Mouse (Mus musculus) liver, embryonic 11.5 days (tissue): Measurements from ENCODE around the gene Cnot8. TPM values are rescaled to one million over a fixed set of nuclear protein-coding genes. Genes with fewer than 3 reads are reported as not detected.
"Not testable (repeated sequence)": the region's sequence is repeated elsewhere in the genome, so short reads cannot be mapped to it uniquely, and the experiment has no call there.

Experiments
- ATAC-seq: fragments of 200-750 bp; cut with Nextera tagmentation; replicated peaks from 2 replicates; pipeline ENCODE4 v1.8.0; 2017; ENCODE audit warnings: moderate number of reproducible peaks, mild to moderate bottlenecking, moderate TSS enrichment, moderate library complexity; ENCODE audit not compliant: low FRiP score
- DNase-seq: peaks from one replicate; pipeline ENCODE4 v3.0.0-alpha.2; 2017; ENCODE audit warnings: low spot score
- H3K27ac ChIP-seq: fragments of 300-500 bp; sonication (generic); 2 replicates; pipeline ENCODE4 v1.5.1; 2014; ENCODE audit warnings: mild to moderate bottlenecking, low read depth, low read length, control low read depth
- H3K27me3 ChIP-seq: fragments of 300-500 bp; sonication (generic); replicated peaks from 2 replicates; pipeline ENCODE4 v1.6.1; 2014; ENCODE audit warnings: low read length, mixed read lengths; ENCODE audit not compliant: control insufficient read depth, insufficient read depth
- H3K36me3 ChIP-seq: fragments of 300-500 bp; sonication (generic); 2 replicates; pipeline ENCODE4 v1.6.1; 2014; ENCODE audit warnings: mild to moderate bottlenecking, low read length, moderate library complexity, mixed read lengths; ENCODE audit not compliant: control insufficient read depth, insufficient read depth
- H3K4me1 ChIP-seq: fragments of 300-500 bp; sonication (generic); replicated peaks from 2 replicates; pipeline ENCODE4 v1.6.1; 2014; ENCODE audit warnings: low read length, mixed read lengths; ENCODE audit not compliant: control insufficient read depth, insufficient read depth
- H3K4me2 ChIP-seq: fragments of 300-500 bp; sonication (generic); 2 replicates; pipeline ENCODE4 v1.6.1; 2014; ENCODE audit warnings: mild to moderate bottlenecking, control low read depth, moderate library complexity
- H3K4me3 ChIP-seq: fragments of 300-500 bp; sonication (generic); 2 replicates; pipeline ENCODE4 v1.5.1; 2014; ENCODE audit warnings: low read depth, low read length, control low read depth
- H3K9ac ChIP-seq: fragments of 300-500 bp; sonication (generic); 2 replicates; pipeline ENCODE4 v1.6.1; 2014; ENCODE audit warnings: low read depth, low read length, control low read depth
- H3K9me3 ChIP-seq: fragments of 300-500 bp; sonication (generic); 2 replicates; pipeline ENCODE4 v1.6.1; 2016; ENCODE audit warnings: low read length, inconsistent platforms, mixed read lengths; ENCODE audit not compliant: control insufficient read depth
- WGBS: fragments of 180-500 bp; shearing (Covaris S2); extraction: QIAGEN DNeasy Blood & Tissue Kit; methylation state at CpG from one replicate; pipeline ENCODE4 v1.1.7; 2014; 5-methylcytosine and 5-hydroxymethylcytosine counted together
- polyA plus RNA-seq: library from polyadenylated mRNA; unstranded; fragments of >200 nt; fragmentation: Nextera tagmentation; extraction: Ambion mirVana; gene quantifications from 2 replicates; pipeline ENCODE4 v1.2.1, GENCODE M21; 2014

Gene Cnot8
- polyA plus RNA-seq: 75.7 and 77.6 TPM in 2 replicates

GRCm38 (mm10) chr11:58103697-58104306 lies at the start of gene Cnot8:
Gene Cnot8, plus strand, starts transcription at chr11:58104153.
- Histone ChIP-seq H3K4me1 (peaks cover 10% of the 10 kb centered on the region), H3K4me3 (peak within 1 kb of the TSS; percentile 88), H3K4me2 (peak within 1 kb of the TSS; percentile 89), H3K9ac (peak within 1 kb of the TSS; percentile 90), H3K27ac (peak within 1 kb of the TSS; percentile 82), H3K9me3 (no peaks in the 10 kb centered on the region), H3K27me3 (no peaks in the 10 kb centered on the region), H3K36me3 (no peaks in the 10 kb centered on the region)
- peak; percentile 97 for ATAC-seq
- WGBS: under 1% methylated on average over 55 of the region's 55 CpGs
- DNase-seq: peak; percentile 100

GRCm38 (mm10) chr11:58057455-58057854 lies 46.5 kb upstream of the Cnot8 start:
- Histone ChIP-seq H3K9me3 (no peaks in the 10 kb centered on the region), H3K9ac (no peak overlapping the region), H3K4me2 (no peak overlapping the region), H3K4me1 (no peaks in the 10 kb centered on the region), H3K27me3 (no peaks in the 10 kb centered on the region), H3K36me3 (peaks cover 64% of the 10 kb centered on the region), H3K4me3 (no peak overlapping the region), H3K27ac (no peak overlapping the region)
- ATAC-seq (no peak), DNase-seq (no peak)
- 76% methylated on average over 6 of the region's 6 CpGs for WGBS

- not testable (repeated sequence) for H3K4me2 ChIP-seq, H3K9ac ChIP-seq, H3K4me1 ChIP-seq, DNase-seq, H3K27me3 ChIP-seq, H3K9me3 ChIP-seq, H3K27ac ChIP-seq, H3K4me3 ChIP-seq
- WGBS: 96% methylated on average over 7 of the region's 7 CpGs
- peak; percentile 22; the same call in 1 of the 2 replicates for ATAC-seq
- H3K36me3 ChIP-seq: peaks cover 46% of the 10 kb centered on the region
Observed at GRCm38 (mm10) chr11:58059752-58060151, 44.2 kb upstream of the Cnot8 start.

GRCm38 (mm10) chr11:58061218-58061617 lies 42.7 kb upstream of the Cnot8 start:
- not testable (repeated sequence) for H3K9me3 ChIP-seq, H3K4me1 ChIP-seq, DNase-seq, H3K9ac ChIP-seq, H3K4me3 ChIP-seq, H3K27ac ChIP-seq, H3K27me3 ChIP-seq, H3K4me2 ChIP-seq, ATAC-seq
- 94% methylated on average over 3 of the region's 4 CpGs for WGBS
- peaks cover 34% of the 10 kb centered on the region for H3K36me3 ChIP-seq

DNA sequence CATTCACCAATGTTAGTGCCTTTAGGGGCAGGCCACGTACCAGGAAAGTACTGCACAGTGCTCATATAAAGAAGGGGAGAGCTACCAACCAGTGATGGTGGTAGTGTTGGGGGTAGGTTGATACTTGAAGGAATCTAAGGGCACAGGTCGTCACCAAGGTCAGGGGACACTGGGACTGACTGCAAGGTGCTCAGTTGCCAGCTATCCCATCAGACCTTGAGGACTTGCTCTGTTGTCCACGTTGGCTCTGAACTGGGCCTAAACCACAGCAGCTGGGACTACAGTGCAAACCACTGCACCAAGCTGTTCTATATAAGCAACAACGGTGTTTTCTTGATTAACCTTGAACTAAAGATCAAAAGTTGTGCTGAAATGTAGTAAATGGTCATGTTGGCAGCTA lies 41.4 kb upstream of the Cnot8 start:
- 86% methylated on average over 4 of the region's 4 CpGs for WGBS
- no peak overlapping the region for H3K4me2 ChIP-seq
- no peak for DNase-seq
- ATAC-seq: no peak
- no peaks in the 10 kb centered on the region for H3K27me3 ChIP-seq
- H3K9me3 ChIP-seq: no peaks in the 10 kb centered on the region
- H3K4me3 ChIP-seq: no peak overlapping the region
- H3K27ac ChIP-seq: no peak overlapping the region
- no peak overlapping the region for H3K9ac ChIP-seq
- H3K4me1 ChIP-seq: no peaks in the 10 kb centered on the region
- H3K36me3 ChIP-seq: peaks cover 21% of the 10 kb centered on the region

DNA sequence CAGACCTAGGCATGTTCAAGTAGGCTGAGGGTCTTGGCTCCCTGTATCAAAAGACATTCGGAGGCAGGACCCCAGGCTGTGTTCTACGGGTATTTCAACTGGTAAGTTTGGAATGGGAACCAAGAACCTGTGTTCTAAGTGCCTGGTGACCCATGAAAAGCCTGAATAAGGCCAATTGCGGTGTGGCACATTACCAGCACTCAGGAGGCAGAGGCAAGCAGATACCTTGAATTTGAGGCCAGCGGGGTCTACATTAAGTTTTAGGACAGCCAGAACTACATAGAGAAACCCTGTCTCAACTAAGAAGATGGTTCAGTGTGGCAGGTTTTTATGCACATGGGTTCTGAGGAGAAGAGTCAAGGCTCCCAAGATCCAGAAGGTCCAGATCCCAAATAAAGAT lies 38.9 kb upstream of the Cnot8 start:
- H3K27me3 ChIP-seq: no peaks in the 10 kb centered on the region
- no peak overlapping the region for H3K9ac ChIP-seq
- no peak overlapping the region for H3K4me3 ChIP-seq
- no peaks in the 10 kb centered on the region for H3K4me1 ChIP-seq
- 87% methylated on average over 4 of the region's 4 CpGs for WGBS
- ATAC-seq (no peak), DNase-seq (no peak)
- H3K36me3 ChIP-seq: peaks cover 11% of the 10 kb centered on the region
- no peaks in the 10 kb centered on the region for H3K9me3 ChIP-seq
- H3K4me2 ChIP-seq: no peak overlapping the region
- H3K27ac ChIP-seq: no peak overlapping the region

- Histone ChIP-seq H3K9ac (no peak overlapping the region), H3K36me3 (no peaks in the 10 kb centered on the region), H3K4me1 (no peaks in the 10 kb centered on the region), H3K4me3 (no peak overlapping the region), H3K9me3 (no peaks in the 10 kb centered on the region), H3K27me3 (no peaks in the 10 kb centered on the region), H3K27ac (no peak overlapping the region), H3K4me2 (no peak overlapping the region)
- WGBS: 74% methylated on average over 3 of the region's 3 CpGs
- no peak for ATAC-seq
- DNase-seq: no peak
Observed at GRCm38 (mm10) chr11:58072978-58073377, 31.0 kb upstream of the Cnot8 start.

DNA sequence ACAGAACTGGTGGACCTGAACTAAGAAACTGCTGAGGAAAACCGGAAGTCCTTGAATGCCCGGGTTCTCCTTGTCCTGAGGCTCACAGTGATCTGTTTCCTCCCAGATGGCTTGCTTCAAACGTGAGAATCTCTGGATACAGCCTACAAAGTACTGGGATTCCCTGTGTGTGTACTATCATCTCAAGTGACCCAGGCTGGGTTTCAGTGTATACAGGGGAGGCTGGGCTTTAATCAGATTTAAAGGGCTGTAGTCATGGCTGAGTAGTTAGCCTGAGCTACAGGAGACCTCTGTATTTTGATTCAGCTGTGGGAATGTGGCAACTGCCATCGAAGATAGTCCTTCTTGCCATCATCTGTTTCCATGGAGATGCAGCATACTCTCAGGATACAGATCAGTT lies 26.7 kb upstream of the Cnot8 start:
- no peaks in the 10 kb centered on the region for H3K36me3 ChIP-seq
- no peak overlapping the region for H3K4me2 ChIP-seq
- H3K27ac ChIP-seq: no peak overlapping the region
- DNase-seq (no peak), ATAC-seq (no peak)
- H3K9me3 ChIP-seq: no peaks in the 10 kb centered on the region
- no peak overlapping the region for H3K4me3 ChIP-seq
- 69% methylated on average over 4 of the region's 4 CpGs for WGBS
- H3K4me1 ChIP-seq: no peaks in the 10 kb centered on the region
- no peaks in the 10 kb centered on the region for H3K27me3 ChIP-seq
- no peak overlapping the region for H3K9ac ChIP-seq

GRCm38 (mm10) chr11:58081716-58082115 lies 22.2 kb upstream of the Cnot8 start:
- no peaks in the 10 kb centered on the region for H3K4me1 ChIP-seq
- ATAC-seq: no peak

More at GRCm38 (mm10) chr11:58081716-58082115, 22.2 kb upstream of the Cnot8 start:
- H3K4me2 ChIP-seq: no peak overlapping the region
- no peak overlapping the region for H3K9ac ChIP-seq
- no peaks in the 10 kb centered on the region for H3K27me3 ChIP-seq
- H3K27ac ChIP-seq: no peak overlapping the region
- no peak for DNase-seq
- H3K4me3 ChIP-seq: no peak overlapping the region
- WGBS: 86% methylated on average over 6 of the region's 6 CpGs
- no peaks in the 10 kb centered on the region for H3K36me3 ChIP-seq
- H3K9me3 ChIP-seq: no peaks in the 10 kb centered on the region
